Mouse (Mus musculus): Measurements from ENCODE around the gene Gm20388. TPM values are rescaled to one million over a fixed set of nuclear protein-coding genes. Genes with fewer than 3 reads are reported as not detected.

Gm20388 gene
- polyA plus RNA-seq, 1 experiment from 2014 or later: not detected

- no peaks in the 10 kb centered on the region for H3K9me3 ChIP-seq
- no peaks in the 10 kb centered on the region for H3K36me3 ChIP-seq
- no peaks in the 10 kb centered on the region for H3K27me3 ChIP-seq
- H3K4me3 ChIP-seq: no peak overlapping the region
- 92% methylated on average over 9 of the region's 9 CpGs for WGBS
- H3K4me2 ChIP-seq: no peak overlapping the region
- H3K9ac ChIP-seq: no peak overlapping the region
- no peak for ATAC-seq (ENCODE audit: insufficient number of reproducible peaks, insufficient read depth, low FRiP score, low TSS enrichment, low read depth)
- H3K27ac ChIP-seq: no peak overlapping the region
- peaks cover 21% of the 10 kb centered on the region for H3K4me1 ChIP-seq
These were observed 2245.3 kb downstream of the Gm20388 start for GRCm38 (mm10) chr8:122155964-122156363.

- Histone ChIP-seq H3K4me2 (no peak overlapping the region), H3K9me3 (no peaks in the 10 kb centered on the region), H3K9ac (no peak overlapping the region), H3K36me3 (no peaks in the 10 kb centered on the region), H3K27me3 (no peaks in the 10 kb centered on the region), H3K27ac (no peak overlapping the region), H3K4me1 (peaks cover 21% of the 10 kb centered on the region), H3K4me3 (no peak overlapping the region)
- ATAC-seq (ENCODE audit: insufficient number of reproducible peaks, insufficient read depth, low FRiP score, low TSS enrichment, low read depth): no peak
- 32% methylated on average over 12 of the region's 12 CpGs for WGBS
These were observed 2247.0 kb downstream of the Gm20388 start for GRCm38 (mm10) chr8:122157689-122158088.

GRCm38 (mm10) chr8:122160165-122160564 is 2249.5 kb downstream of the Gm20388 start:
- Histone ChIP-seq H3K4me2 (no peak overlapping the region), H3K9me3 (no peaks in the 10 kb centered on the region)

GRCm38 (mm10) chr8:122162992-122163391 is 2252.4 kb downstream of the Gm20388 start:
- Histone ChIP-seq H3K36me3 (no peaks in the 10 kb centered on the region), H3K4me3 (no peak overlapping the region), H3K4me2 (no peak overlapping the region), H3K9me3 (no peaks in the 10 kb centered on the region), H3K9ac (no peak overlapping the region), H3K4me1 (0 out of 2 replicates have a peak, but pooled peaks cover under 1% of the 10 kb centered on the region), H3K27me3 (no peaks in the 10 kb centered on the region), H3K27ac (no peak overlapping the region)
- ATAC-seq (ENCODE audit: insufficient number of reproducible peaks, insufficient read depth, low FRiP score, low TSS enrichment, low read depth): no peak
- 35% methylated on average over 8 of the region's 8 CpGs for WGBS

More at GRCm38 (mm10) chr8:122160165-122160564, 2249.5 kb downstream of the Gm20388 start:
- 79% methylated on average over 5 of the region's 5 CpGs for WGBS
- Histone ChIP-seq H3K36me3 (no peaks in the 10 kb centered on the region), H3K4me1 (peaks cover 16% of the 10 kb centered on the region), H3K27me3 (no peaks in the 10 kb centered on the region), H3K4me3 (no peak overlapping the region), H3K9ac (no peak overlapping the region), H3K27ac (no peak overlapping the region)
- ATAC-seq (ENCODE audit: insufficient number of reproducible peaks, insufficient read depth, low FRiP score, low TSS enrichment, low read depth): no peak

- no peak for ATAC-seq (ENCODE audit: insufficient number of reproducible peaks, insufficient read depth, low FRiP score, low TSS enrichment, low read depth)
- WGBS: 64% methylated on average over 14 of the region's 14 CpGs
These were observed 2256.7 kb downstream of the Gm20388 start for GRCm38 (mm10) chr8:122167204-122167860.

GRCm38 (mm10) chr8:122169446-122169845 is 2258.8 kb downstream of the Gm20388 start:
- Histone ChIP-seq H3K27me3 (no peaks in the 10 kb centered on the region), H3K9ac (no peak overlapping the region), H3K4me2 (no peak overlapping the region), H3K4me1 (peaks cover 15% of the 10 kb centered on the region), H3K27ac (no peak overlapping the region), H3K9me3 (no peaks in the 10 kb centered on the region), H3K4me3 (no peak overlapping the region), H3K36me3 (no peaks in the 10 kb centered on the region)
- 98% methylated on average over 2 of the region's 2 CpGs for WGBS
- no peak for ATAC-seq (ENCODE audit: insufficient number of reproducible peaks, insufficient read depth, low FRiP score, low TSS enrichment, low read depth)

More at GRCm38 (mm10) chr8:122167204-122167860, 2256.7 kb downstream of the Gm20388 start:
- Histone ChIP-seq H3K9me3 (no peaks in the 10 kb centered on the region), H3K27ac (no peak overlapping the region), H3K4me1 (no peaks in the 10 kb centered on the region), H3K9ac (no peak overlapping the region), H3K4me2 (no peak overlapping the region), H3K4me3 (no peak overlapping the region), H3K27me3 (no peaks in the 10 kb centered on the region), H3K36me3 (no peaks in the 10 kb centered on the region)

GRCm38 (mm10) chr8:122171823-122172222 is 2261.2 kb downstream of the Gm20388 start:
- Histone ChIP-seq H3K4me2 (no peak overlapping the region), H3K27ac (no peak overlapping the region), H3K4me1 (peaks cover 24% of the 10 kb centered on the region), H3K9ac (no peak overlapping the region), H3K4me3 (no peak overlapping the region), H3K27me3 (no peaks in the 10 kb centered on the region), H3K9me3 (no peaks in the 10 kb centered on the region), H3K36me3 (no peaks in the 10 kb centered on the region)
- 83% methylated on average over 4 of the region's 4 CpGs for WGBS
- ATAC-seq (ENCODE audit: insufficient number of reproducible peaks, insufficient read depth, low FRiP score, low TSS enrichment, low read depth): no peak

- Histone ChIP-seq H3K4me1 (peaks cover 26% of the 10 kb centered on the region), H3K27me3 (no peaks in the 10 kb centered on the region), H3K9ac (no peak overlapping the region), H3K9me3 (no peaks in the 10 kb centered on the region), H3K36me3 (no peaks in the 10 kb centered on the region), H3K4me3 (no peak overlapping the region), H3K4me2 (no peak overlapping the region), H3K27ac (no peak overlapping the region)
- ATAC-seq (ENCODE audit: insufficient number of reproducible peaks, insufficient read depth, low FRiP score, low TSS enrichment, low read depth): no peak
- 44% methylated on average over 10 of the region's 10 CpGs for WGBS
These were observed 2263.7 kb downstream of the Gm20388 start for GRCm38 (mm10) chr8:122174133-122174930.

GRCm38 (mm10) chr8:122178392-122178890 is 2267.8 kb downstream of the Gm20388 start:
- H3K27me3 ChIP-seq: no peaks in the 10 kb centered on the region
- H3K9ac ChIP-seq: no peak overlapping the region
- no peak overlapping the region for H3K27ac ChIP-seq
- peaks cover 36% of the 10 kb centered on the region for H3K4me1 ChIP-seq
- H3K9me3 ChIP-seq: no peaks in the 10 kb centered on the region
- no peak overlapping the region for H3K4me3 ChIP-seq
- 76% methylated on average over 4 of the region's 4 CpGs for WGBS
- H3K4me2 ChIP-seq: no peak overlapping the region
- H3K36me3 ChIP-seq: no peaks in the 10 kb centered on the region
- ATAC-seq (ENCODE audit: insufficient number of reproducible peaks, insufficient read depth, low FRiP score, low TSS enrichment, low read depth): no peak

- H3K36me3 ChIP-seq: no peaks in the 10 kb centered on the region
- H3K9me3 ChIP-seq: no peaks in the 10 kb centered on the region
- no peak for ATAC-seq (ENCODE audit: insufficient number of reproducible peaks, insufficient read depth, low FRiP score, low TSS enrichment, low read depth)
These were observed 2268.7 kb downstream of the Gm20388 start for GRCm38 (mm10) chr8:122179354-122179753.

GRCm38 (mm10) chr8:122180116-122180515 is 2269.5 kb downstream of the Gm20388 start:
- WGBS: 86% methylated on average over 9 of the region's 9 CpGs
- no peaks in the 10 kb centered on the region for H3K27me3 ChIP-seq
- no peak overlapping the region for H3K27ac ChIP-seq
- H3K4me1 ChIP-seq: peaks cover 29% of the 10 kb centered on the region
- H3K4me2 ChIP-seq: no peak overlapping the region
- H3K9me3 ChIP-seq: no peaks in the 10 kb centered on the region
- no peak overlapping the region for H3K9ac ChIP-seq
- H3K36me3 ChIP-seq: no peaks in the 10 kb centered on the region
- no peak for ATAC-seq (ENCODE audit: insufficient number of reproducible peaks, insufficient read depth, low FRiP score, low TSS enrichment, low read depth)
- no peak overlapping the region for H3K4me3 ChIP-seq

More at GRCm38 (mm10) chr8:122179354-122179753, 2268.7 kb downstream of the Gm20388 start:
- 80% methylated on average over 7 of the region's 7 CpGs for WGBS
- Histone ChIP-seq H3K4me1 (peaks cover 32% of the 10 kb centered on the region), H3K4me3 (no peak overlapping the region), H3K9ac (no peak overlapping the region), H3K27ac (no peak overlapping the region), H3K27me3 (no peaks in the 10 kb centered on the region), H3K4me2 (no peak overlapping the region)

GRCm38 (mm10) chr8:122181414-122181813 is 2270.8 kb downstream of the Gm20388 start:
- Histone ChIP-seq H3K4me2 (no peak overlapping the region), H3K4me3 (no peak overlapping the region), H3K27ac (no peak overlapping the region), H3K9ac (no peak overlapping the region), H3K4me1 (peaks cover 22% of the 10 kb centered on the region), H3K36me3 (no peaks in the 10 kb centered on the region), H3K9me3 (no peaks in the 10 kb centered on the region), H3K27me3 (no peaks in the 10 kb centered on the region)
- ATAC-seq (ENCODE audit: insufficient number of reproducible peaks, insufficient read depth, low FRiP score, low TSS enrichment, low read depth): no peak
- WGBS: 67% methylated on average over 9 of the region's 9 CpGs
